Mouse (Mus musculus) T-helper 1 cell (primary cell): ENCODE measurements around the gene Kcnh4.

Experiments
- in situ Hi-C: fragments of 300-600 bp; cut with MboI, MseI; formaldehyde crosslinking; loops from one replicate; pipeline ENCODE4 v1.15.1; 2025; ENCODE audit warnings: high pct_unique_total_duplicates

The Kcnh4 gene

DNA sequence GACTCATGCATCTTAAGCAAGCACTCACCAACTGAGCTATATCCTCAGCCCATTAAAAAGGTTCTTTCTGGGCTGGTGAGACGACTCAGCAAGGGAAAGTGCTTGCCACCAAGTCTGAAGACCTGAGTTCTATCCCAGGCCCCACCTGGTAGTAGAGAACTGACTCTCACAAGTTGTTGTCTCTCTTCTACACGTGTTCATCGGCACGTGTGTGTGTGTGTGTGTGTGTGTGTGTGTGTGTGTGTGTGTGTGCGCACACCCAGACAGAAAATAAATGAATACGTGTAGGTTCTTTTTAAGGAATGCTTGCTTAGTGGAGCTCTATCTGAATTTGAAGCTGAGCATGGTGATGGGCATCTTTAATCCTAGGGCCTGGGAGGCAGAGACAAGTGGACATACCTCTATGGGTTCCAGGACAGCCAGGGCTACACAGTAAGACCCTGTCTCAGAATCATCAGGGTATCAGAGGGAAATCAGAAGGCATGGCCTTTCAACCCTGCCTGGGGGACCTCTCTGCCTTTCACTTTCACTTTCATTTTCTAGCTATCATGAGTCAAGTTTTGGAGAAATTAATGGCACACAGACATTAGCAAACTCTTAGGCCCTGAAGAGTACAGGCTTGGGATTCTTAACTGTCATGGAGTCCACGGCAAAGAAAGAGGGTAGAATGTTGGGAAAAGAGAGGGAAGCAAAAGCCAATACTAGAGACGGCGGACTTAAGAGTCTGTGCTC lies 24.4 kb downstream of the Kcnh4 start:
- in situ Hi-C loops = no loop called here

DNA sequence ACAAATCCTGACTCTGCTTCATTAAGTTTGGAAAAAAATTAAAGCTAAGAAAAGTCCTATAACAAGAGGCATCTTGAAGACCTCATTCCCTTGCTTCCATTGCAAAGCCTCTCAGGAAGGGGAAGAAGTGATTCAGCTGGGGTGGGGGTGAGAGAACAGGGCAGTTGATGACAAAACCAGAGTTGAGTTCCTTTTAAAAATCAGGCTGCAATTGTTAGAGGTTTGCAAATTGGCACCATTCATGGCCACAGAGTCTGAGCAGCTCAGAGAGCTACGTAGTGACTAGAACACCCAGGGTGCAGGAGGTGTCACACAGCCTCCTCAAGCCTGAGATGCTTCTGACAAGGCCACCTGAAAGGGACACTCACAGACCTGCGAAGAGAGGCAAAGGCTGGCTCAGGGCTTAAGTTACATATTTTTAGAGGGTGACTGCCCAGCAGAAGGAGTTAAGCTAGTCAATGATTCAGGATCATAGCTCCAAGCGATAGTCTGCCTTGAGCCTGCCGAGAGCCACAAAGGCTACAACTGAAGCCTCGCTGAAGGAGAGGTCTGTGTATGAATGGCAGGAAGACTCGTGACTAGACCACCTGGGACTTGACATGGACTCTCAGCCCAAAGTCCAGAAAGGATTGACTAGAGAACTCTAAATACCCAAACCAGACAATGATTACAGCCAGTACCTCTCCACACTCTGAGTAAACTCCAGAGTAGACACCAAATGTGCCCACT lies 29.1 kb downstream of the Kcnh4 start:
- in situ Hi-C loops = no loop called here

DNA sequence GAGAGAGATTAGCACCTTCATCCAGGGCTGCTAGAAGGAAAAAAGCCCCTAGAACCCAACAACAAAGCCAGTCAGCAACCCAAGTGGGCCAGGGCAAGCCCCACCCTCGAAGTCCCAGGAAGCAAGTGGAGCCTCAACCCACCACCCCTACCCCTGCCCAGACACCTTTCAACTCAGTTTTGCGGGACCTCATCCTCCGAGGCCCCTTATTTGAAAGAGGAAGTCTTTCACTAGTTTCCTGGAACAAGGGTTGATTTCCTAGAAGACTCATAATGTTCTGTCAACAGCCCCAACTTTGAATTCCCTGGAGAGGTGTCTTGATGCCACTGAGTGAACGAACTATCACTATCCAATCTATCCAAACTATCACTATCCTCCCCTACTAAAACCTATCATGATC lies 29.8 kb downstream of the Kcnh4 start:
- in situ Hi-C loops = no loop called here

DNA sequence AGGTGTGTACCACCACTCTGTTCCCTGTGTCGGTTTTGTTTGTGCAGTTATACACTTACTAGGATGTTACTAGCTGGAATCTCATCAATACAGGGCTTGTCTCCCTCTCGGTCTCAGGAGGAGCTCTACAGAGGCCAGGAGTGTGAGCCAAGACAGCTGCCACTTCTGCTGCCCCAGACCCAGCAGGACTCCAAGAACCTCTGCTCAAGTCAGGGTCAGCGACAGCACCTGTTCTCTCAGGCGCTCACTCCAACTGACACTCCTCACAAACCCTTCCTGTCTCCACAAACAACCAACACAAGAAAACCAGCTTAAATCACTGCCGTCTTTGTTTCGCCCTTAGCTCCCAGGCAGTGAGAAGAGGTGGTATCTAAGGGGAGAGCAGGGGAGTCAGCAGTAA lies 31.1 kb downstream of the Kcnh4 start:
- in situ Hi-C loops = no loop called here

DNA sequence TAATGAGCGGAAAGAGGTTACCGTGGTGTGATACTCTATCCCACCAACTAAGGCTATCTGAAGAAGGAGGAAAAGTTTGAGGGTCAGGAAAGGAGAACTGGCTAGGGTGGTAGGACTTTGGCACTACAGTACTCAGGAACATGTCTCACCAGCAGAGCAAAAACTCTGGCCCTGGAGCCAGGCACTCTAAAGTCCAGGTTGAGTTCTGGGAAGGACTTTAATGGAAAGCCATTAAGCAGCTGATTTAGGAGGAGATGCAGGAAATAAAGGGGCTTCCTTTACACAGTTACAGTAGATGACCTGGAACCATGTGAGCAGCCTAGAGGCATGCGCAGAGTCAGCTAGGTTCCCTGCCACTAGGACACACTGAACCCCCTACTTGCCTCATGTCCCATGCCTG lies 32.5 kb downstream of the Kcnh4 start:
- in situ Hi-C loops = no loop called here

DNA sequence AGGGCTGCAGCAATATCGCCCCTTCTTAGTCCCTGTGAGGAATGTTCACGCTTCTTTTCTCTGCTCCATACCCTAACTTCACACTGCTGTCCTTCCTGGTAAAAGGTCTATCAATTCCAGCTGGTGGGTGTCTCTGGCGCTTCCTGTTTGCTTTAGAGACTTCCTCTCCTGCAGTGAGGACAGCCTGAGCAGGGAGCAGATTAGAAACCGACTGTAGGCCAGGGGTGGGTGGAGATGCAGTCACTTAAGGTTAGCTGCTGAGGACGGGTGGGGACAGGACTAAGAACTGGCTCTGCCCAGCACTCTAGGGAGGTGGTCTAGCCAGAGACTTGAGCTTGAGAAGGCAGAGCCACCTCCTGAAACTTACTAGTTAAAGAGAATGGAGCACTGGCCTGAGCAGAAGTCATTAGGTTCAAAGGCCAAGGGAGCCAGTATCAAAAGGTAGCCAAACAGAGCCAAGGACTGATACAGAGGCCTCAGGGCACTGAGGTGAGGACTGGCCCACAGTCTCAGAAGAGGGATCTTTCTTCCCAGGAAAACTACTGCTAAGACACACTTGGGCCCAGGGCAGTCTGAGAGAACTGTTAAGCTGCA lies 34.7 kb downstream of the Kcnh4 start:
- in situ Hi-C loops = no loop called here

DNA sequence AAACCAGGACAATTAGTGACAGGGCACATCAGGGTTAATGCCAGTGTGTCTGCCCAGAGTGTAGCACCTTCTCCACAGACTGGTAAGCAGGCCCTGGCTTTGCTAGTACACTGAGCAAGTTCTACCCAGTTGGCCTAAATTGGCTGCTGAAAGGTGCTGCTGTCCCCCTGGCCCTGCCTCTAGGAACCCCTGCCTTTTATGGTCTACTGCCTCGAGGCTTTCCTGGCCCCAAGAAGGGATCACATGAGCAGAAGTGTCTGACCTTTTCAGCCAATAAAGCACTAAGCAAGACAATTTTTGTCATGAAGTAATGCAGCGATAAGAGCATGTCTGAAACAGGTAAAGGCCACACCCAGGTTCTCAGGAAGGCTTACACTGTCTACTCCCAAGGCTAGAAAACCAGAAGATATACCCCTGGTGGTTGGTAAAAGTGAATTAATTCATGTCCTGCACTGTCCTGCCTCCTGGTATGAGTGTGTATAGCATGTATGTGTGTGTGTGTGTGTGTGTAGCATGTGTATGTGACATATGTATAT lies 37.2 kb downstream of the Kcnh4 start:
- in situ Hi-C loops = no loop called here

DNA sequence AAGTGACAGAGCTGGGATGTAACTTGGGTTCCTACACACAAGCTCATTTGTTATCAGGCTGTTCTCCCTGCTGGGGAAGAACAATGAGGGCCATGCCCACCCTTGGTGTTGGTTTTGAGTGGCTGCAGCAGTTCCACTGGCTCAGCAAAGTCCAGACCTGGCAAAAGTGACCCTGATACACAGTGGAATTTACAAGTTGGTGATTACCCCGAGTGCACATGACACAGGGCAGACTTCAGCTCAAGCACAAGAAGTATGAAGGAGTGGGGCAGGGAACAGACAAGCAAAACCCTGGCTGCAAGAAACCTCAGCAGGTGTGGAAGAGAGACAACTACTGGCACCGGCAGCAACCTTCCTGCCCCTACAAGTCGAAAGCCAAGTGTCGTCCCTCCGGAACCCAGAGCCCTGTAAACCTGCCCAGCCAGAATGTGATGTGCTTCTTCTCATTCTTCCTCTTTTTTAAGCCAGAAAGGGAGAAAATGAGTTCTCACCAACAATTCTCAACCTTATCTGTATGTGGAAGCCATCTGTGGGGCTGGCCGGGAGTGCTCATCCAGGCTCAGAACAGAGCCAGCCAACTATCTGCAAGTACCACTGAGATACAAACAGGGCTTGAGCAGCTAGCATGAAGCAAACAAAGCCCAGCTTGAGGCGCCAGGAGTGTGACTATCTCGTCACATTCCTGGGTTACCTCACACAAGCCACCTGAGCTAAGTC lies 37.8 kb downstream of the Kcnh4 start:
- in situ Hi-C loops = no loop called here

DNA sequence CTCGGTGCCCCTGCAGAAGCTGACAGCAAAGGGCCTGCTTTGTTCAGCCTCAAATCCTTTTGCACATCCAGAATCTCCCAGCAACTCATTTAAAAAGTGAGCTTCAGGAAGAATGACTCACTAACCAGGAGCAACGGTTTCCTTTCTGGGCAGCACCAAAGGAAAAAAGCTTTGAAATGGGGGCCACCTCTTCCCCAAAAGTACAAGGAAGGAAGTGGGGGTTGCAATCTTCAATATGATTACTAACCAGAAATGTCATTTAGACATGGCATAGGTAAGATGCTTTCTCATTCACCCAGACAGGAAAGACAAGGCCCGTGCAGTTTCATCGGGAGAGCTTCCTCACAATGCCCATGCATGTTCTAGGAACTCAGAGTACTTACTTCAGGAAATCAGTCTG lies 38.5 kb downstream of the Kcnh4 start:
- in situ Hi-C loops = no loop called here

DNA sequence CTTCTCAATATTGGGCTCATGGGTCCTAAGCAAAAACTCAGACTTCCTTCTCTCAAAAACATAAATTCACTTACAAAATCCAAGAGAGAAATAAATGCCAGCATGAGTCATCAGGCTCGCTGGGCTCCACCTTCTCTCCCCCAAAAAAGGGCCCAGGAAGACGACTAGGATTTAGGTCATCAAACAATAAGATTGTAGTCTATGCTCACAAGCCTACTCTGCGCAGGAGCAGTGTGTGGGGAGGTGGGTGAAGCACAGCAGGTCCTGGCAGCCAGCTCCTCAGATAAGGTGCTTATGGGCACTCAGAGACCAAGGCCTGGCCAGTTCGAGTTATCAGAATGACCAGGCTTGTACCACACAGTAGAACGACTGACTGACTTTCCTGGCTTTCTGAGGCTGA lies 39.4 kb downstream of the Kcnh4 start:
- in situ Hi-C loops = no loop called here

DNA sequence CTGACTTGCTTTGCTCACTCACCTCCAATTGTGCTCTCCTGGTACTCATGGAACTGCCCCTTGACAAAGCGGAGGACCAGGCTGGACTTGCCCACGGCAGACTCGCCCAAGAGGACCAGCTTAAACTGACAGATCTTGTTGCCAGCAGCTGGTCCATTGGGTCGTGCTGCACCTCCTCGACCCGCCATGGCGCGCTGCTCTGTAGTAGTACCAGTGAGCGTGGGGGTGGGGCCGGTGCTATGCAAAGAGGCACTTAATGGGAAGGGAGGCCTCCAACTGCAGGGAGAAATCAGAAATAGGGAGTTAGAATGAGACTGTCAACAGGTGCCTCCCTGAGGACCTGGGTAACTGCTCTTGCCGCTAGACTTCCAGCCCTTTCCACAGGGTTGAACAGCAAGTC lies 39.8 kb downstream of the Kcnh4 start:
- in situ Hi-C loops = no loop called here

DNA sequence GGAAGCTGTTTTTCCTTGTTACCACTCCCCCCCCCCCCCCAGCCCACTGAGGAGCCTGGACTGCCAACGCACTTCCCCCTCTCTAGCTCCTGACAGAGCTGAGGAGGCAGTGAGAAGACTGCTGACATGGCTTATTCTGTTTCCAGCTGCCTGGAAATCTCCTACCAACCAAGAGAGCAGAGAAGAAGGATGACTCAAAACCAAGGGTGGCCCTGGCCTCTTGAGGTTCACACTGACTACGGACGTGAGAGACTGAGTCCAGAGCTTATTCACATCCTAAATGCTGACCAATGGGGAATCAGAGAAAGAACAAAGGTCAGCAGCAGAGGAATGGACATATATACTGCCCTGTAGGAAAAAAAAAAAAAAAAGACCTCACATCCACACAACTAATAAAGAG lies 40.4 kb downstream of the Kcnh4 start:
- in situ Hi-C loops = no loop called here

DNA sequence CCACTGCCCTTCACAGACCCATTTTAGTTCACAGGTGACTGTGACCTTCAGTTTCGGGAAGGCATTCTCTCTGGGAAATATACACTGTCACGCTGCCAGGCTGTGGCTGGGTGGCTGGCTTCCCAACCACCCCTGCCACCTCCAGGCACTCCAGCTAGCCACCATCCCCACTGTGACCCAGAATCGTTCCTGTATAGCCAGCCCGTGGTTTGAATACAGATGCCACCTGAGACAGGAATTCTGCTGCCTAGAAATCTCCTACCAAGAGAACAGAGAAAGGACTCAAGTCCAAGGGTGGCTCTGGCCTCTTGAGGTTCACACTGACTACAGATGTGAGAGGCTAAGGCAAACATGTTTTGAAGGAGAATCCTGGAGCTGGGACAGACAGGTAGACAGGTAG lies 40.9 kb downstream of the Kcnh4 start:
- in situ Hi-C loops = no loop called here

DNA sequence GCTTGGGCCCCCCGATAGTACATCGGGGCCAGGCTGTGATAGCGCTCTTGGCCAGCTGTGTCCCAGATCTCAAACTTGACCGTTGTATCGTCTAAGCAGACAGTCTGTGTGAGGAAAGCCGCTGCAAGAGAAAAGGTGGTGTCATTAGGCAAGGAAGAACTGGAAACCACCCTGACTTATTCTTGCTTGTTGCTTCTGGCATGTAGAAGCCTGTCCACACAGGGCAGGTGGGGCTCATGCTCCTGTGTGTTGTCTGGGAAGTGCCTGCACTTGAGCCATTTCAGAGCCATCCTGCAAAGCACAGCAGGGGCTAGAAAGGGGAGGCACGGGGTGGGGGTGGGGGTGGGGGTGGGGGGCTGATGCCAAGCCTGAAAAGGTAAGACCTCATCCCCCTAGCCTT lies 41.3 kb downstream of the Kcnh4 start:
- in situ Hi-C loops = no loop called here

DNA sequence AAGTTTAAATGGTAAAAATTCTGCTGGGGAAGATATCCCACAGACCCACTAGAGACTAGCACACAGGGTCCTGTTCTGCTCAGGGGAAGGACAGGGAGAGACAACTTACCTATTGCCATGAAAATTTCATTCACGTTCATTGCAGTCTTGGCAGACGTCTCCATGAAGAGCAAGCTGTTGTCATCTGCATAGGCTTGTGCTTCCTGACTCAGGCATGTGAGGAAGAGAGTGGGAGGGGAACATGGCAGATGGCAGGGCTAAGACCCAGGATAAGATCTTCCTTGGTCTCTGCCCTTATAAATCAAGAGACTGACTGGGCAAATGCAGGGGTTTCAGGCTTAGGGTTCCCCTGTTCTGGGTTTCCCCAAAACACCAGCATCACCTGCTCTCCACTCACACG lies 43.1 kb downstream of the Kcnh4 start:
- in situ Hi-C loops = no loop called here

DNA sequence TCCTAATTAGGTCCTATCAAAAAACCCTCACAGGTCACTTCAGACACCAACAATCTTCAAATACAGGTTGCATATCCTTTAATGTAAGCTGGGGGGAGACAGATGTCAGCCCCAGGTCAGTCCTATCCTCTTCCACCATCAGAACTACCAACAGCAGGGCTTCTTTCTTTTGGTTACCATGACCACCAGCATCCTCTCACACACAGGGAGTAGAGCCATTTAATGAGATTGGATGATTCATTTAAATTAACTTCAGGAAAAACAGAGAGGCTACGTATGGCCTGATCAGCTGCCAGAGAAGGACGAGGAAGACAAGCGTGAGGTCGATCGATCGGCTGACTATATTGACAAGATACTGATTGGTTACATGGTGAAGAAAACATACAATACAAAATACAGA lies 44.8 kb downstream of the Kcnh4 start:
- in situ Hi-C loops = loop anchor here (5.0 kb wide), 1 partner anchor 827 kb away; no protein-coding TSS in a partner anchor

DNA sequence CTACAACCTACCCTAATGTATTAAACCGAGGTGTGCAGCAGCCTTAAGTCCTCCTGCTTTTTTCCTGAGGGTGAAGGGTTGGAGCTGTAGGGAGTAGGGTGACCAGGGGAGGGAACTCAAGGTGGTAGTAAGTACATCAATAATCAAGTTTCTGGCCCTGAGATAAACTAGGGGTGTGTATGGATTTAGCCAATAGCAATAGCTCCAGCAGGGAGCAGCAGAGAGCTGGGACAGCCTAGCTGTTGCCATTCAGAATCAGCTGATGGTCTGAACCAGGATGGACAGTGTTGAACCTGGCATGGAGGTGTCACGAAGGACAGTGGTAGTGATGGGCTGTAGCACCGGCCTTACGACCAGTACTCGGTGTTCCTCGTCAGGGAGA lies 45.2 kb downstream of the Kcnh4 start:
- in situ Hi-C loops = loop anchor here (5.0 kb wide), 1 partner anchor 828 kb away; no protein-coding TSS in a partner anchor

DNA sequence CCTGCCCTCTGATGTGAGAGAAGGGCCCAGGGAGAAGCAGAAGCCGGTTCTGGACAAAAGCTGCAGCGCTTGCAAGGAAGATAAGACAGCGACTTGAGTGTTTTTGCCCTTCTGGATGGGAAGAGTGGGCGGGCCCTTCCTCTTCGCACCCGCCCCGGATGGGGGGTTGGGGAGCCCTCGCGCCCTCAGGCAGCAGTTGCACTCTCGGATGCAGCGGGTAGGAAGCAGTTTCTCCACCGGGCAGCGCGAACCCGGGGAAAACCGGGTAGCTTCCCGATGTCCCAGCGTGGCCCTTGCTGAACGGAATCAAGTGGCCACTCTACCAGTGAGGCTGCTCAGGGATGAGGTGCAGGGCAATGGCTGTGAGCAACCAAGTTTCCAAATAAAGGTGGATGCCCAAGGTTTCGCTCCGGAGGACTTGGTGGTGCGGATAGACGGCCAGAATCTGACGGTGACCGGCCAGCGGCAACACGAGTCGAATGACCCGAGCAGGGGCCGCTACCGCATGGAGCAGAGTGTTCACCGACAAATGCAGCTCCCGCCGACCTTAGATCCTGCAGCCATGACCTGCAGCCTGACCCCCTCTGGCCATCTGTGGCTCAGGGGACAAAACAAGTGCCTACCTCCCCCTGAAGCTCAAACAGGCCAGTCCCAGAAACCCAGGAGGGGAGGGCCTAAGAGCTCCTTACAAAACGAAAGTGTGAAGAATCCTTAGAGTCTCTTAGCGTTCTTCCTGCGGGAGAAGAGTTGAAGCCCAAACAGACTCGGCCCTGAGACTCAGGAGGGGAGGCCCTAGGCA lies 45.8 kb downstream of the Kcnh4 start, which contains the start of gene Hspb9:
Gene Hspb9, plus strand, starts transcription at position 116 of the 799 bp plus-strand sequence.
- in situ Hi-C loops = loop anchor here (5.0 kb wide), 1 partner anchor 828 kb away; no protein-coding TSS in a partner anchor

DNA sequence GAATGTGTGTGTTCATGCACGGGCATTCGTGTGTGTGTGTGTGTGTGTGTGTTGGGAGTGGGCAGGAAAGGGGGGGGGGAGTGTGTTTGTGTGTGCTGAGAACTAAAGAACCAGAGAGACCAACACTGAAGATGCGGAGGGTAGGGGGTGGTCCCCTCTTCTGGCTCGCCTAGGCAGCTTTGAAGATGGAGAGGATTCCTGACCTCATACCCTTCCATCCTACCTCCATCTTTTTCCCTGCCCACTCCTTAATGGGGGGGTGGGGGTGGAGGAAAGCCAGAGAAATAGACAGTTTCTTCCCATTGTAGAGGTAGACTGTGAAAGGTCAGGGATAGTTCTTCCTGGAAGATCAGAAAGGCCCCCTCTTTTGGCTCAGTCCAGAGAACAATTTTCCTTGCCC lies 46.6 kb downstream of the Kcnh4 start:
- in situ Hi-C loops = loop anchor here (5.0 kb wide), 1 partner anchor 829 kb away; no protein-coding TSS in a partner anchor

DNA sequence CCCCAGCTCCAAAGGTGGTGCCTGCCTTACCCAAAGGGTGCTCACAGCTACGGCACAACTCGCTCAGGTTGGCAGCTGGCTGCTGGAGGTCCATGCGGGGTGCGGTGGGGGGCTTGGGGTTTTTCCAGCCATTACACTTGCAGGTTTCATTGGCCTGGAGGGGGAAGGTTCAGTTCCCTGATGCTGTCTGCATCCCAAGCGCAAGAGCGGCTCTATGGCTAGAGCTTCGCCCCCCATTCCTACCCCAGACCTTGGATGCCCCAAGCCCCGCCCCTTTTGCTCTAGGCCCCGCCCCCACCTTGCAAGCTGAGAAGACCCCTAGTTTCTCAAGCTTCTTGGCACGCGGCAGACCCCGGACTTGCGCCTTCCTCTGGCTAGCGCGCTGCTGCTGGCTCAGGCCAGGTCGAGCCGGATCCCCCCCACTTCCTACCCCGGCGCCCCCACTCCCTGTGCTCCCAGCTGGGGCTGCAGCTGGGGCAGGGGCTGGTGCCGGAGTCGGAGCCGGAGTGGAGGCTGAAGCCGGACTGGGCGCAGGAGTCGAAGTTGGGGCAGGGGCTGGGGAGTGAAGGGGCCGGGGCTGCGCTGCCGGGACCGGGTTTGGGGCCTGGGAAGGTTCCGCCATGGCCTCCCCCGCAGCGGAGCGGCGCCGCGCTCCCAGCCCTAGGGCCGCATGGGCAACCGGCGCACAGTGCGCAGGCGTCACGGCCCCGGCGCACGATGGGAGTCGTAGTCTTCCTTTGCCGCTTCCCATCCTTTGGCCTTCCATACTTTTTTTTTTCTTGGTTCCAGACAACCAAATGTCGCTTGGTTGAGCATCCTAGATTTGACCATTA lies 47.7 kb downstream of the Kcnh4 start, which contains the start of gene Kat2a:
Gene Kat2a, minus strand, starts transcription at position 683 of the 833 bp plus-strand sequence.
- in situ Hi-C loops = loop anchor here (5.0 kb wide), 1 partner anchor 830 kb away; no protein-coding TSS in a partner anchor
